Mouse (Mus musculus) brain, embryonic 18.5 days (tissue): Measurements from ENCODE around the gene Crisp1.

Experiments
- DNase-seq: peaks from one replicate; pipeline ENCODE4 v3.0.0-alpha.2; 2012; ENCODE audit warnings: low read depth, low spot score

The Crisp1 gene

DNA sequence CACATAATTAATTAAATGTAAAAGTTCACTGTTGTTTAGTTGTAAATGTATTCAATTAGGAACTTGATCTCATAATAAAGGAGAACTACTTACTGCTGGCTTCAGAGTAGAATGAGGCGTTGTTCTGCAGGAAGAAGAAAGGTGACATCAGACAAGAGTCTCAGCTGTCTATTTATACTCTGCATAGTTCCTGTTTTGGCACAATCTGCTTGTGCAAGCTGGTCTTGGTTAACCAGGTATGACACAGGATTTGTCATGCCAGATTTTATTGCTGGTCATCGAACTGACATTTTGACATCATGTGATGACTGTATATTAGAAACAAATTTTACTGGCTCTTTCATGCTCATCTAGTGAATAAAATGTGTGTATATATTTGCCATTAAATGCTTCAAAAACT is at the start of gene Crisp1:
TSS of gene Crisp1 (minus strand) at position 146 of the 400 bp plus-strand sequence.
- DNase-seq, result no peak

DNA sequence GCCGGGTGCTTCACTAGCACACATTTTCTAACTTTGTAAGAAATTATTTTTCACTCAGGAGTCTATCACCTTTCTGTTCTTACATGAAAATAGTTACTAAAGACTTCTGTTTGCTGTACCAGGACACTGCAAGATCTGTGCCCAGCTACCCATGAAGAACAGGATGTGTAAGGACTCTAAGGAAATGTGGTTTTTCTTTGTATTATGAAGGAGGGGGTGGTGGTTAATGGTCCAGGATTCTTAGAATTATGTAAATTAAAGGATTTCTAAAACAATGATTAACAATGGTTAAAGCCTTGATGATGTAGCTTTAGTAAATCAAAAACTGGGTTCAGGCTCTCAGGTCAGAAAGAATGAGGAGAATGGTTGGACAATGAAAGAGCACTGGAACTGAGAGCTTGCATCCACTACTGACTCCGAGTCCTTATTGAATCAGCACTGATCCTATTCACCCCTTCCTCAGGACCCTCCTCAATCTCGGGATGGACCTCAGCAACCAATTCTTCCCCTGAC is 23.5 kb upstream of the Crisp1 start:
- no peak for DNase-seq

DNA sequence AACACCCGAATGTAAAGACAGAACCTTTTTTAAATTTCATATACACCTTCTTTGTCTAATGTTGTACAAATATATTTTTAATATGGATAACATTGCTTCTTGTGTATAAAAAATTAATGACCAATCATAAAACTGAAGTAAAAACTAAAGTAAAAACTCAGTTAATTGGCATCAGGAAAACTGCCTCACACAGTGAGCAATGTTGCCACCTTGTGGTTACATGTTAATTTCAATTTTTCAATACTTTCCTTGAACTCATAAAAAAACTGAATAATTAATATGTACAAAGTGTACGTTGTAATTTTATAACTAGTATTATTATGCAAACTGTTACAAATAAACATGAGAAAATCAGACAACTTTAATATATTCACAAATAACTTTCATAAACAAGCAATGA is 33.6 kb downstream of the Crisp1 start:
- no peak for DNase-seq

DNA sequence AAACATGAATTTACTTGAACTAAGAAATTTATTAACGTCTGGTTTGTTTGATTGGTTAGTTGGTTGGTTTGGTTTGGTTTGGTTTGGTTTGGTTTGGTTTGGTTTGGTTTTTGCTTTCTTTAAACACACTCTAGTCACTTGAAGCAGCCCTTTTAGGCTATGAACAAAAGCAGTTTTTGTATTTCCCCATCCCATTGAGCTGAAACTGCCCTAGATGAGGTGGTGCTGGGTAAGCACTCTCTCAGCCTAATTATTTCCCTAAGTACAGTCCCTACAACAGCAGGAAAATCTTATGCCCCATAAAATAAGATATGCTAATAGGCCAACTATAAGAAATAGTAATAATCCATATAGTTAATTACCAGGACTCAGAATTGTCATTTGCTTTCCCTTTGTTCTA is 43.5 kb downstream of the Crisp1 start:
- no peak for DNase-seq

DNA sequence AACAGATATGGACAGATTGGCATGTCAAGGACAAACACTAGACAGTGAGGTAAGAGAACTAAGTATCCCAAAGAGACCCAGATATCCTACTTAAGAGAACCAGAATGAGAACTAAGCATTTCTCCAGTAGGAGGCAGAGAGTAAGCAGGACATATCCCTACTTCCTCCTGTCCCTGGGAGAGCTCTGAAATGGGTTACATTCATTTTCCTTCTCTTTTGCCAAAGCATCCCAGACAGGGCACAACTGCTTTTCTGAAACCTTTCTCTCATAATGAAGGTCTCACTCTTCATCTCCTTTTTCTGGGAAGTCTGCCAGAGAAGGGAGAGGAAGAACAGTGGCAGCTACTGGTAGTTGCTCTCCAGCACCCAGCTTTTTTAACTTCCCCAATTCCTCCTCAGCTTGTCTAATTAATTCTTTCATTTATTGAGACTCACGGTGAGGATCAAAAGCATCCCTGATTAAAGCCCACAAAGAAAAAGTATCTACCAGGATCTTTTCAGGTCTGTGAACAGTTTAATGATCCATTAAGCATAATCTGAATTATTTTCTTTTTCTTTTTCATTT is 44.0 kb downstream of the Crisp1 start:
- DNase-seq, result no peak

DNA sequence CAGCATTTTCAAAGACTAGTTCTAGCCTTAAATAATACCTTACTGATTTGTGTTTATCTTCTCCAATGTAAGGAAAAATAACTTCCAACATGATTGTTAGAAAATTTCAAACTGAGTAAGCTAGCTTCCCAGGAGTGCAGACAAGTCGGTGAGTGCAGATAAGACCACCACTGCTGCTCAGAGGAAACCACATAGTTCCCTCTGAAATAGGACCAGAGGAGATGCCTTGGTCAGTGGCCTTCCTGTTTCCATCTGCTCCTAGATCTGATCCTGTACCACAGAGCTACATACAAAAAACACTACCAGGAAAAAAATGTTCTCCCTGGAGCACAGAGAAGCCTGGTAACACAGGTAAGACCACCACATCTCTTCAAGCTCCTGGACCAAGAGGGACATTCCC is 66.5 kb downstream of the Crisp1 start:
- no peak for DNase-seq
